Comparison of ENCODE assay signal across 18 mouse cellular contexts in the genomic region with DNA sequence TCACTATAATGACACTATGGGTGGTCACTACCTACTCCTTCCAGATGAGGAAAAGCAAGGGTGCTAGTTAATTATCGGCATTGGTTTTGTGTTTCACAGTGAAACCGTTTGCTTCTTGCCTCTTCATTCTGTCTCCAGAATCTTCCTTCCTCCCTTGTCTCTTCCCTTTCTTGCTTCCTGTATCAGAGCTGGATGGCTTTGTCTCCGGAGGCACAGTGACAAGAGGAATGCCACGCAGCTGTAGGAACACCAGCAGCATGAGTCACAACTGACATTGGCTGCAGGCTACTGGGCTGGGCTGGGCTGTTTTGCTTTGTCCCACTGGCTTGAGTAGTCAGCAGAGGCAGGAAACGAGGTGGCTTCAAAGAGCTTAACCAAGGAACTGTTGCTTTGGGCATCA. TPM values are rescaled to one million over a fixed set of nuclear protein-coding genes. Genes with fewer than 3 reads are reported as not detected.
A peak's percentile ranks its signal among the peaks of the same experiment; 100 is the strongest.
DNase-seq lines count a peak whose midpoint lies in the region; ATAC-seq and TF ChIP-seq lines count a peak whose summit lies in the region.
"Had no signal": no experiment of that assay in that cellular context is flagged by ENCODE, and none has a peak within 500 bp of the region (broad histone marks: within the 10 kb centered on the region; RNA-seq: fewer than 3 reads in every experiment).

No protein-coding gene starts in this region.

- no peak overlapping the region for H3K4me2 ChIP-seq in embryonic facial prominence, embryonic 13.5 days
- H3K4me2 ChIP-seq in kidney, postnatal 0 days (ENCODE audit: low read length) = no peak overlapping the region
- no peak overlapping the region for H3K4me2 ChIP-seq in midbrain, embryonic 11.5 days
- H3K4me2 ChIP-seq: embryonic facial prominence, embryonic 15.5 days; hindbrain, embryonic 14.5 days; neural tube, embryonic 15.5 days had no signal

- WGBS in embryonic facial prominence, embryonic 13.5 days = 45% methylated on average over 5 of the region's 5 CpGs
- 58% methylated on average over 5 of the region's 5 CpGs for WGBS in embryonic facial prominence, embryonic 10.5 days
- WGBS in kidney, postnatal 0 days = 16% methylated on average over 5 of the region's 5 CpGs
- 71% methylated on average over 5 of the region's 5 CpGs for WGBS in midbrain, embryonic 11.5 days

- no peaks in the 10 kb centered on the region for H3K79me2 ChIP-seq in C2C12 (ENCODE audit: control insufficient read depth, insufficient read depth)

- ATAC-seq in embryonic facial prominence, embryonic 13.5 days (ENCODE audit: insufficient number of reproducible peaks, insufficient read depth, low FRiP score, low TSS enrichment, low read depth) = no peak
- no peak for ATAC-seq in kidney, postnatal 0 days (replicated peaks; ENCODE audit: low FRiP score, low read depth)
- ATAC-seq in midbrain, embryonic 11.5 days (ENCODE audit: low FRiP score) = no peak
- ATAC-seq: forebrain, embryonic 16.5 days; liver, postnatal 0 days had no signal

- peak overlapping the region; percentile 23 for H3ac ChIP-seq in C2C12 (ENCODE audit: control insufficient read depth, insufficient read length, low read depth)

- no peak for TF ChIP-seq POLR2A in cortical plate, adult 2 months (IDR thresholded peaks at IDR 0.05; ENCODE audit: extremely low read depth, insufficient read depth, low read length)

- no peaks in the 10 kb centered on the region for H3K79me3 ChIP-seq in C2C12 (ENCODE audit: low read depth)

- H3K4me3 ChIP-seq in embryonic facial prominence, embryonic 13.5 days = no peak overlapping the region
- H3K4me3 ChIP-seq in embryonic facial prominence, embryonic 10.5 days = no peak overlapping the region
- no peak overlapping the region for H3K4me3 ChIP-seq in kidney, postnatal 0 days (replicated peaks; ENCODE audit: low read depth, low read length)
- no peak overlapping the region for H3K4me3 ChIP-seq in C2C12 (ENCODE audit: insufficient read depth, poor library complexity, severe bottlenecking)
- no peak overlapping the region for H3K4me3 ChIP-seq in cortical plate, adult 2 months (ENCODE audit: insufficient read depth, low read length)
- no peak overlapping the region for H3K4me3 ChIP-seq in midbrain, embryonic 11.5 days (ENCODE audit: low read depth, low read length)
- H3K4me3 ChIP-seq: embryonic facial prominence, embryonic 15.5 days; megakaryocyte, embryonic 14.5 days; neural tube, embryonic 15.5 days had no signal

- DNase-seq in embryonic facial prominence, embryonic 10.5 days (ENCODE audit: low spot score) = no peak
- peak; percentile 52 for DNase-seq in kidney, postnatal 0 days (ENCODE audit: low spot score)
- DNase-seq in kidney, adult 11 months = no peak
- DNase-seq in midbrain, embryonic 11.5 days (ENCODE audit: low spot score, missing footprints) = no peak
- DNase-seq in left cerebral cortex, postnatal 4 days = no peak
- DNase-seq: cerebellum, postnatal 14 days; gastrocnemius, postnatal 25 days; liver, postnatal 0 days had no signal

- no peak overlapping the region for H3K27ac ChIP-seq in embryonic facial prominence, embryonic 13.5 days
- no peak overlapping the region for H3K27ac ChIP-seq in embryonic facial prominence, embryonic 10.5 days (replicated peaks)
- no peak overlapping the region for H3K27ac ChIP-seq in kidney, postnatal 0 days
- H3K27ac ChIP-seq in cortical plate, adult 2 months (ENCODE audit: insufficient read depth, low read length) = peak overlapping the region; percentile 38
- H3K27ac ChIP-seq in midbrain, embryonic 11.5 days (ENCODE audit: low read depth, low read length) = no peak overlapping the region
- H3K27ac ChIP-seq: embryonic facial prominence, embryonic 15.5 days; hindbrain, embryonic 14.5 days; neural tube, embryonic 15.5 days had no signal

- peaks cover 33% of the 10 kb centered on the region for H3K27me3 ChIP-seq in embryonic facial prominence, embryonic 13.5 days
- peaks cover 44% of the 10 kb centered on the region for H3K27me3 ChIP-seq in embryonic facial prominence, embryonic 10.5 days (replicated peaks; ENCODE audit: low read depth, poor library complexity, severe bottlenecking)
- peaks cover 15% of the 10 kb centered on the region; the same call in 1 of the 2 replicates for H3K27me3 ChIP-seq in kidney, postnatal 0 days (ENCODE audit: insufficient read depth, low read length)
- no peaks in the 10 kb centered on the region for H3K27me3 ChIP-seq in C2C12 (ENCODE audit: control insufficient read depth, insufficient read depth, insufficient read length)
- peaks cover 13% of the 10 kb centered on the region for H3K27me3 ChIP-seq in midbrain, embryonic 11.5 days (ENCODE audit: control insufficient read depth, insufficient read depth, low read length)

- intact Hi-C loops in left cerebral cortex, postnatal 4 days (cut with DNase I) = no loop called here

- H3K4me1 ChIP-seq in embryonic facial prominence, embryonic 13.5 days = peaks cover 7% of the 10 kb centered on the region; the same call in 1 of the 2 replicates
- peaks cover 13% of the 10 kb centered on the region for H3K4me1 ChIP-seq in embryonic facial prominence, embryonic 10.5 days
- H3K4me1 ChIP-seq in kidney, postnatal 0 days (replicated peaks; ENCODE audit: insufficient read depth, low read length) = peaks cover 9% of the 10 kb centered on the region; the same call in 1 of the 2 replicates
- H3K4me1 ChIP-seq in cortical plate, adult 2 months (ENCODE audit: control insufficient read depth, insufficient read depth, low read length) = peaks cover 15% of the 10 kb centered on the region
- no peaks in the 10 kb centered on the region for H3K4me1 ChIP-seq in midbrain, embryonic 11.5 days (ENCODE audit: control insufficient read depth, insufficient read depth, low read length)
- H3K4me1 ChIP-seq: megakaryocyte, embryonic 14.5 days had no signal

- no peak for TF ChIP-seq CTCF in kidney, postnatal 0 days (IDR thresholded peaks at IDR 0.05; ENCODE audit: low read depth)
- no peak for TF ChIP-seq CTCF in C2C12 (IDR thresholded peaks at IDR 0.05; ENCODE audit: control insufficient read depth, insufficient read depth, insufficient read length)
- no peak for TF ChIP-seq CTCF in cortical plate, adult 2 months (IDR thresholded peaks at IDR 0.05; ENCODE audit: extremely low read depth, insufficient read depth, low read length)

- H3K9ac ChIP-seq in embryonic facial prominence, embryonic 13.5 days = 0 out of 2 replicates have a peak overlapping the region, but pooled peaks have one; percentile 3
- H3K9ac ChIP-seq in kidney, postnatal 0 days (ENCODE audit: low read depth, low read length) = no peak overlapping the region
- no peak overlapping the region for H3K9ac ChIP-seq in midbrain, embryonic 11.5 days (ENCODE audit: low read length)
- H3K9ac ChIP-seq: embryonic facial prominence, embryonic 15.5 days; hindbrain, embryonic 14.5 days; liver, postnatal 0 days; neural tube, embryonic 15.5 days had no signal

- peaks cover 5% of the 10 kb centered on the region; the same call in 1 of the 2 replicates for H3K9me3 ChIP-seq in embryonic facial prominence, embryonic 13.5 days
- H3K9me3 ChIP-seq in embryonic facial prominence, embryonic 10.5 days = 0 out of 2 replicates have a peak, but pooled peaks cover 3% of the 10 kb centered on the region
- H3K9me3 ChIP-seq in kidney, postnatal 0 days (replicated peaks; ENCODE audit: low read length) = no peaks in the 10 kb centered on the region
- no peaks in the 10 kb centered on the region for H3K9me3 ChIP-seq in midbrain, embryonic 11.5 days (ENCODE audit: control insufficient read depth, low read length)
- H3K9me3 ChIP-seq: embryonic facial prominence, embryonic 15.5 days; megakaryocyte, embryonic 14.5 days; neural tube, embryonic 15.5 days had no signal

- no peaks in the 10 kb centered on the region for H3K36me3 ChIP-seq in embryonic facial prominence, embryonic 13.5 days
- H3K36me3 ChIP-seq in embryonic facial prominence, embryonic 10.5 days (replicated peaks) = no peaks in the 10 kb centered on the region
- H3K36me3 ChIP-seq in kidney, postnatal 0 days (ENCODE audit: insufficient read depth, low read length) = no peaks in the 10 kb centered on the region
- no peaks in the 10 kb centered on the region for H3K36me3 ChIP-seq in C2C12 (ENCODE audit: control insufficient read depth, insufficient read depth)
- no peaks in the 10 kb centered on the region for H3K36me3 ChIP-seq in midbrain, embryonic 11.5 days (ENCODE audit: control insufficient read depth, insufficient read depth, low read length)
- H3K36me3 ChIP-seq: embryonic facial prominence, embryonic 15.5 days; neural tube, embryonic 15.5 days had no signal

TF ChIP-seq in C2C12, 6 proteins besides CTCF, POLR2A, EP300 and RAD21:
- TF ChIP-seq MYOD1 (IDR thresholded peaks at IDR 0.05; ENCODE audit: control insufficient read depth, insufficient read length, low read depth) = peak; percentile 79
- no peak for TF ChIP-seq MYOG (IDR thresholded peaks at IDR 0.05; ENCODE audit: control insufficient read depth, extremely low read depth, insufficient read length)

RNA-seq across cellular contexts. Expression of gene Hrh1, which starts 6.4 kb away (rescaled TPM):
- 0.10 TPM in 1 of 2 replicates, not detected in the other for polyA plus RNA-seq in embryonic facial prominence, embryonic 13.5 days (2015; fragmentation: Nextera tagmentation; extraction: Ambion mirVana)
- 0.15 and 0.30 TPM in 2 replicates for polyA plus RNA-seq in embryonic facial prominence, embryonic 10.5 days (2016; fragmentation: Nextera tagmentation; extraction: Ambion mirVana)
- 0.17 and 0.23 TPM in 2 replicates for polyA plus RNA-seq in kidney, postnatal 0 days (2015; fragmentation: Nextera tagmentation; extraction: Ambion mirVana)
- polyA plus RNA-seq in C2C12 (2012; fragmentation: generic; extraction: Trizol) = 0.55 TPM
- 18.8 and 19.5 TPM in 2 replicates for polyA plus RNA-seq in cortical plate, adult 2 months (2012; rRNA removed)
- 0.07 and 0.17 TPM in 2 replicates for polyA plus RNA-seq in midbrain, embryonic 11.5 days (2014; fragmentation: Nextera tagmentation; extraction: Ambion mirVana)
- 1 to 10 TPM; 4.9 to 5.1 TPM for total RNA-seq in left cerebral cortex, postnatal 4 days (2021)
- total RNA-seq: MEL had no signal
- polyA plus RNA-seq: heart, embryonic 16.5 days; liver, postnatal 0 days had no signal

Comparison
In these comparisons a context has a peak if more than half of its experiments do, and no peak if none do; other contexts are left out.
1. RNA of gene Hrh1, which starts 6.4 kb away (polyA plus RNA-seq): 18.8 to 19.5 TPM in cortical plate, adult 2 months; 0.55 TPM in C2C12 (single experiment), 0.15 to 0.30 TPM in embryonic facial prominence, embryonic 10.5 days, 0.17 to 0.23 TPM in kidney, postnatal 0 days, 0.07 to 0.17 TPM in midbrain, embryonic 11.5 days and 0.10 TPM in embryonic facial prominence, embryonic 13.5 days; every median in the first group is over 10 times any median in the second.